Mouse (Mus musculus) embryonic facial prominence, embryonic 15.5 days (tissue): ENCODE measurements around the gene Brpf1. TPM values are rescaled to one million over a fixed set of nuclear protein-coding genes. Genes with fewer than 3 reads are reported as not detected.

Source experiments
- ATAC-seq: fragments of 200-750 bp; cut with Nextera tagmentation; 2 replicates; pipeline ENCODE4 v1.8.0; 2017; ENCODE audit warnings: low read depth, moderate TSS enrichment; ENCODE audit not compliant: insufficient number of reproducible peaks, low FRiP score, low TSS enrichment
- H3K27ac ChIP-seq: fragments of 300-500 bp; sonication (generic); replicated peaks from 2 replicates; pipeline ENCODE4 v1.5.1; 2015; ENCODE audit warnings: mild to moderate bottlenecking, inconsistent platforms
- H3K27me3 ChIP-seq: fragments of 300-500 bp; sonication (generic); 2 replicates; pipeline ENCODE4 v1.6.1; 2015; ENCODE audit warnings: inconsistent platforms
- H3K36me3 ChIP-seq: fragments of 300-500 bp; sonication (generic); 2 replicates; pipeline ENCODE4 v1.6.1; 2015; ENCODE audit warnings: mild to moderate bottlenecking, inconsistent platforms
- H3K4me1 ChIP-seq: fragments of 300-500 bp; sonication (generic); 2 replicates; pipeline ENCODE4 v1.6.1; 2015; ENCODE audit warnings: inconsistent platforms
- H3K4me2 ChIP-seq: fragments of 300-500 bp; sonication (generic); replicated peaks from 2 replicates; pipeline ENCODE4 v1.6.1; 2015; ENCODE audit warnings: mild to moderate bottlenecking, inconsistent platforms
- H3K4me3 ChIP-seq: fragments of 300-500 bp; sonication (generic); replicated peaks from 2 replicates; pipeline ENCODE4 v1.5.1; 2015; ENCODE audit warnings: mild to moderate bottlenecking, inconsistent platforms
- H3K9ac ChIP-seq: fragments of 300-500 bp; sonication (generic); 2 replicates; pipeline ENCODE4 v1.6.1; 2015; ENCODE audit warnings: inconsistent platforms
- H3K9me3 ChIP-seq: fragments of 300-500 bp; sonication (generic); replicated peaks from 2 replicates; pipeline ENCODE4 v1.6.1; 2016; ENCODE audit warnings: inconsistent platforms
- WGBS: fragments of 180-500 bp; shearing (Covaris S2); methylation state at CpG from one replicate; pipeline ENCODE4 v1.1.7; 2015; 5-methylcytosine and 5-hydroxymethylcytosine counted together
- polyA plus RNA-seq: library from polyadenylated mRNA; unstranded; fragments of >200 nt; fragmentation: Nextera tagmentation; extraction: Ambion mirVana; gene quantifications from 2 replicates; pipeline ENCODE4 v1.2.1, GENCODE M21; 2015

Gene Brpf1
- polyA plus RNA-seq, 1 experiment from 2014 or later: 22.9 TPM

DNA sequence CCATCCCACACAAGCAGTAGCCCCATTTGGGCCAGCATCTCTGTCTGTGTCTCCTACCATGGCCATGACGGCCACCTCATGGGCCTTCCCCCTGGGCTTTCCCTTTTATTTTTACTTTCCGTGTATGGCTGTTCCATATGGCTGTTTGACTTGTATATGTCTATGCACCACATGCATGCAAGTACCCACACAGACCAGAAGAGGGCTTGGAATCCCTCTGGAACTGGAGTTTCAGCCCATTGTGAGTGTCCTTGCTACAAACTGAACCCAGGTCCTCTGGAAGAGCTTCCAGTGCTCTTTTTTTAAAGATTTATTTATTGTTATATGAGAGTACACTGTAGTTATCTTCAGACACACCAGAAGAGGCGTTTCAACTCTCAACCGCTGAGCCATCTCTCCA, 54.5 kb downstream of the Brpf1 start:
- Histone ChIP-seq H3K27me3 (no peaks in the 10 kb centered on the region), H3K36me3 (0 out of 2 replicates have a peak, but pooled peaks cover 5% of the 10 kb centered on the region), H3K9ac (no peak overlapping the region), H3K4me2 (no peak overlapping the region), H3K4me3 (no peak overlapping the region), H3K27ac (no peak overlapping the region), H3K4me1 (no peaks in the 10 kb centered on the region), H3K9me3 (no peaks in the 10 kb centered on the region)
- WGBS: 75% methylated on average over 4 of the region's 4 CpGs
- ATAC-seq: no peak

DNA sequence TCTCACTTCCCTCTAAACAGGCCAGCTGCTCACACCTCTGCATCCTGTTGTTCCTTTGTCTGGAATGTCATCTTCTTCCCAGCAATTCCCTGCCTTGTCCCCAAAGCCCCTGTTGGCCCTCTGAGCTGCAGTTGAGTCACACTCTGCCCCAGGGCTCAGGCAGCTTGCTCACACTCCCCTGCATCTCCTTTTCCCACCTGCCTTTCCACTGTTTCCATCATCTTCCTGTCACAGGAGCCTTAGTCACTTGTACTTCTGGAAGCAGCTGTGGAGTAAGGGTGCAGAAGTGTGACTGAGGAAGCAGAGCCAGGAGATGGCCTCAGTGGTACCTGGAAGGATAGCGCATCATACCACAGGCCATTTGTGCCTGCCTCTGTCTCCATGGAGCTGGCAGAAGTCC, 55.3 kb downstream of the Brpf1 start:
- WGBS: 92% methylated on average over 1 of the region's 1 CpGs
- H3K36me3 ChIP-seq: 0 out of 2 replicates have a peak, but pooled peaks cover 12% of the 10 kb centered on the region
- H3K27ac ChIP-seq: no peak overlapping the region
- H3K9ac ChIP-seq: no peak overlapping the region
- H3K9me3 ChIP-seq: no peaks in the 10 kb centered on the region
- no peak for ATAC-seq
- H3K4me3 ChIP-seq: no peak overlapping the region
- no peaks in the 10 kb centered on the region for H3K27me3 ChIP-seq
- H3K4me2 ChIP-seq: no peak overlapping the region
- no peaks in the 10 kb centered on the region for H3K4me1 ChIP-seq

DNA sequence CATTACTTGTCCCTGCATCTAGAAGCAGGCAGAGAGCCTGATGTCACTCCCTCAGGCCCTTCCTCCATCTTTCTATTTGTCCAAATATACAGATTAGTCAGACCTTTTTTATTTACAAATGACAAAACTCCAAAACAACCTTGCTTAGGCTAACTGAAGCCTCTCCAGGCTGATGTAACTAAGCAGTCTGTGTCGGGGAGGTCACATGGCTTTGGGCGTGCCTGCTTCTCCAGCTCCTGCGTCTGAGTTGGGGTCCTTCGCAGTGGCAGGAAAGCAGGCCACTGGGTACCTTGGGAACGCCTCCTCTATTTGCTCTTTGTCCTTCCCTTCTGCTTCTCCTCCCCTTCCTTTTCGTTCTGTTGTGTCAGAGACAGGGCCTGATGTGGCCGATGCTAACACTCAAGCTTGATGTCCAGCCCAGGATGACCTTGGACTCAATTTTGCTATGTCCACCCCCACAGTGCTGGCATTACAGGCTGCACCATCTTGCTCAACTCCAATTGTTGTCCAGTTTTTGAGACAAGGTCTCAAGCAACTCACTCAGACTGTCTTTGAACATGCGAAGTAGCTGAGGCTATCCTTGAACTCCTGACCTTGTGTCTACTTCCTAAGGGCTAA, 57.7 kb downstream of the Brpf1 start:
- Histone ChIP-seq H3K9me3 (no peaks in the 10 kb centered on the region), H3K4me1 (no peaks in the 10 kb centered on the region), H3K27me3 (no peaks in the 10 kb centered on the region), H3K4me2 (no peak overlapping the region), H3K9ac (no peak overlapping the region), H3K4me3 (no peak overlapping the region), H3K27ac (no peak overlapping the region), H3K36me3 (peaks cover 31% of the 10 kb centered on the region)
- WGBS: 65% methylated on average over 8 of the region's 8 CpGs
- no peak for ATAC-seq

DNA sequence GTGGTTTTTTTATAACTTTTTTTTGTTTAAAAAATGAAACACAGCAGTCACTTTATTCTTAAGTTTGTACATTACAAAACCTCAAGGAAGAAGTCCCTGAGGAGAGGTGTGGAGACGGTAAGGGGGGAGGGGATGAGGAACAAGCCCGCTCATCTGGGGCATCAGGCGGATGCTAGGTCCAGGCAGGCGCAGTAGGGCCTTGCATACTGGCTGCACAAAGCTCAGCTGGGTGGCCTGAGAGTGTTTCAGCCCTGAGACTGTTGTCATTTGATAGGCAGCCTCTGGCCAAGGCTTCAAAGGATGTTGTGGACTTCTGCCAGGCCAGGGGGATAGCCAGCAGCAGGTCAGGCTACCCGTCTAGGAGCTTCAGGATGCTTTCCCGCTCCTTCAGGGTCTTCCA, 59.7 kb downstream of the Brpf1 start:
- no peak overlapping the region for H3K9ac ChIP-seq
- H3K27me3 ChIP-seq: no peaks in the 10 kb centered on the region
- no peak overlapping the region for H3K27ac ChIP-seq
- peaks cover 51% of the 10 kb centered on the region for H3K36me3 ChIP-seq
- no peak overlapping the region for H3K4me2 ChIP-seq
- no peak overlapping the region for H3K4me3 ChIP-seq
- H3K9me3 ChIP-seq: no peaks in the 10 kb centered on the region
- ATAC-seq: no peak
- 87% methylated on average over 6 of the region's 6 CpGs for WGBS
- H3K4me1 ChIP-seq: no peaks in the 10 kb centered on the region

DNA sequence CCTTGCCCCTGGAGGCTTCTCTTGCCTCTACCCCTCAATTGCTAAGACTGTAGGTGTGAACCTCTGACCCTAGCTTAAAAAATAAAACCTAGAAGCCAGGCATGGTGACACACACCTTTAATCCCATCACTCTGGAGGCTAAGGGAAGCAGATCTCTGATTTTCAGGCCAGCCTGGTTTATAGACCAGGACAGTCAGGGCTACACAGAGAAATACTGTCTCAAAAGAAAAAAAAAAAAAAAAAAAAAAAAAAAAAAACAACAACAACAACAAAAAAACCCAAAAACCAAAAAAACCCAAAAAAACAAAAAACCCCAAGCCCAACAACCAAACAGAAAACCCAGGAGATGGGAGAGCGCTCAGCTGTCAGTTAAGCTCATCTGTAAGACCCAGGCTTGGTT, 60.6 kb downstream of the Brpf1 start:
- no peak for ATAC-seq
- Histone ChIP-seq H3K27ac (no peak overlapping the region), H3K9ac (no peak overlapping the region), H3K27me3 (no peaks in the 10 kb centered on the region), H3K4me3 (no peak overlapping the region), H3K4me2 (no peak overlapping the region), H3K36me3 (peaks cover 58% of the 10 kb centered on the region), H3K9me3 (no peaks in the 10 kb centered on the region), H3K4me1 (no peaks in the 10 kb centered on the region)
- 96% methylated on average over 1 of the region's 1 CpGs for WGBS

DNA sequence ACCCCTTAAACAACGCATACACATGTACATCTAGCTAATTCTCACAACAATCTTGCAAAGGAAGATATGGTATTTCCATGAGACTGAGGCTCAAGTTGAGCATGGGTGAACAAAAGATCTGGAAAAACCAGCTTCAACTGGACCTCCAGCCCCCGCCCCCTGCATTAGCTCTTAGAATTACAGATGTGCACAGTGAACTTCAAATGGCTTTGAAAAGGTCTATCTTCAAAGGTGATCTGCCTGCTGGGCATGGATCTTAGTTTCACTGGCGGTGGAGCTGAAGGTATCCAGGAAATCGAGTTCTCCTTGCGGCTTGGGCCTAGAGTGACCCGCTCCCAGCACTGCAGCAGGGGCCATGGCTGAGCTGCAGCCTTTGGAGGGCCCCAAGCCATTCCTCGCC, 61.2 kb downstream of the Brpf1 start:
- Histone ChIP-seq H3K36me3 (peaks cover 62% of the 10 kb centered on the region), H3K27ac (no peak overlapping the region), H3K4me3 (no peak overlapping the region), H3K27me3 (no peaks in the 10 kb centered on the region), H3K9ac (no peak overlapping the region), H3K4me2 (no peak overlapping the region), H3K9me3 (no peaks in the 10 kb centered on the region), H3K4me1 (no peaks in the 10 kb centered on the region)
- no peak for ATAC-seq
- 79% methylated on average over 7 of the region's 7 CpGs for WGBS

GRCm38 (mm10) chr6:113368577-113368976, 61.6 kb downstream of the Brpf1 start:
- ATAC-seq: no peak
- WGBS: 77% methylated on average over 5 of the region's 5 CpGs
- no peaks in the 10 kb centered on the region for H3K9me3 ChIP-seq
- H3K27me3 ChIP-seq: no peaks in the 10 kb centered on the region
- no peak overlapping the region for H3K27ac ChIP-seq
- no peak overlapping the region for H3K4me2 ChIP-seq
- H3K9ac ChIP-seq: no peak overlapping the region; the same call in 1 of the 2 replicates
- H3K4me3 ChIP-seq: no peak overlapping the region
- peaks cover 67% of the 10 kb centered on the region for H3K36me3 ChIP-seq
- H3K4me1 ChIP-seq: no peaks in the 10 kb centered on the region

DNA sequence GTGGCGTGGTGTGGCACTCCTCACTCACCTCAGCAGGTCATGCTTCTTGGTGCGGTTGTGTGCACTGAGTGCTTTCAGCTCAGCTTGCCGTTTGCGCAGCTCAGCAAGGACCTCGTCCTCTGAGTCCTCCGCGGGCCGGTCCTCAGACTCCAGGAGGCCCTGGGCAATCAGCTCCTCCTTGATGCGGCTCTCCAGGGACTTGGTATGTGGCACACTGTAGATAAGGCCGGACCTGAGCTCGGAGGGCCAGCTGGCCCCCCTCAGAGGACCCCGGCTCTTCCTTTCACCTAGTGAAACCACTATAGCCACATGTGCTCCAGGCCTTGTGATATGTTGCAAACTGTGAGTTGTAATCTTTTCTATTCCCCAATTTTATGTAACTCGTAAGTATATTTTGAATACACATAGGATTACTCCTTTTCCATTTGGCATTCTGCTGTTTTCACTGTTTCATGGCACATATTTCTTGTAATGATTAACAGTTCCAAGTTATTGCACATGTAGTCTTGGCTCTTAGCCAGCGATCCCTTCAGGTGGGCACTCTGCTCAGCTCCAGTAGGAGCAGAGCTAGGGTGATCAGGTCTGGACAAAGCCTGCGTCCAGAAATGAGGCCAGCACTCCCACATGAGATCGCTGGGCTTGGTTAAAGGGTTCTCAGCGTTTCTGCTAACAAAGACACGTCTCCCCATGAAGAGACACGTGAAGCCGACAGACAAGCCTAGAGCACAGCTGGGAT, 63.4 kb downstream of the Brpf1 start:
- ATAC-seq: no peak
- Histone ChIP-seq H3K4me2 (no peak overlapping the region), H3K4me1 (no peaks in the 10 kb centered on the region), H3K9me3 (no peaks in the 10 kb centered on the region), H3K27ac (no peak overlapping the region), H3K4me3 (no peak overlapping the region), H3K27me3 (no peaks in the 10 kb centered on the region), H3K9ac (no peak overlapping the region), H3K36me3 (peaks cover 83% of the 10 kb centered on the region)
- 92% methylated on average over 20 of the region's 20 CpGs for WGBS

- no peak overlapping the region for H3K4me2 ChIP-seq
- no peak overlapping the region for H3K9ac ChIP-seq
- no peaks in the 10 kb centered on the region for H3K27me3 ChIP-seq
- 88% methylated on average over 4 of the region's 4 CpGs for WGBS
- peaks cover 9% of the 10 kb centered on the region; the same call in 1 of the 2 replicates for H3K4me1 ChIP-seq
- H3K27ac ChIP-seq: no peak overlapping the region
- no peaks in the 10 kb centered on the region for H3K9me3 ChIP-seq
- H3K36me3 ChIP-seq: peaks cover 68% of the 10 kb centered on the region
- no peak for ATAC-seq
- no peak overlapping the region for H3K4me3 ChIP-seq
These were observed 66.6 kb downstream of the Brpf1 start for GRCm38 (mm10) chr6:113373491-113373890.

Other genes starting within 250 kb of the Brpf1 start
- gene Setd5, start 229.8 kb upstream of the Brpf1 start, polyA plus RNA-seq: 81.1 and 84.7 TPM in 2 replicates
- 1.5 and 1.9 TPM in 2 replicates for gene Lhfpl4, start 111.8 kb upstream of the Brpf1 start, polyA plus RNA-seq
- gene Mtmr14, start 69.3 kb upstream of the Brpf1 start, polyA plus RNA-seq: 32.3 and 35.6 TPM in 2 replicates
- 0.21 and 1.1 TPM in 2 replicates for gene Cpne9, start 24.8 kb upstream of the Brpf1 start, polyA plus RNA-seq
- gene Ogg1, start 19.8 kb downstream of the Brpf1 start, polyA plus RNA-seq: 12.5 and 13.6 TPM in 2 replicates
- 100 and 101 TPM in 2 replicates for gene Camk1, start 36.8 kb downstream of the Brpf1 start, polyA plus RNA-seq
- gene Tada3, start 70.7 kb downstream of the Brpf1 start, polyA plus RNA-seq: 51.0 and 54.2 TPM in 2 replicates
- gene Arpc4, start 71.0 kb downstream of the Brpf1 start, polyA plus RNA-seq: 381 and 384 TPM in 2 replicates
- gene Ttll3, start 82.1 kb downstream of the Brpf1 start, polyA plus RNA-seq: 7.7 and 10.7 TPM in 2 replicates
- gene Rpusd3, start 112.2 kb downstream of the Brpf1 start, polyA plus RNA-seq: 16.7 and 19.7 TPM in 2 replicates
- not detected in 2 replicates for gene Cidec, start 128.6 kb downstream of the Brpf1 start, polyA plus RNA-seq
- 81.4 and 84.8 TPM in 2 replicates for gene Jagn1, start 135.4 kb downstream of the Brpf1 start, polyA plus RNA-seq
- 11.7 and 12.2 TPM in 2 replicates for gene Il17re, start 151.3 kb downstream of the Brpf1 start, polyA plus RNA-seq
- 34.3 and 37.5 TPM in 2 replicates for gene Il17rc, start 164.3 kb downstream of the Brpf1 start, polyA plus RNA-seq
- 21.5 and 22.5 TPM in 2 replicates for gene Creld1, start 176.2 kb downstream of the Brpf1 start, polyA plus RNA-seq
- gene Prrt3, start 194.8 kb downstream of the Brpf1 start, polyA plus RNA-seq: 1.6 and 2.0 TPM in 2 replicates
- gene Emc3, start 224.5 kb downstream of the Brpf1 start, polyA plus RNA-seq: 101 and 103 TPM in 2 replicates
- gene Fancd2, start 224.5 kb downstream of the Brpf1 start, polyA plus RNA-seq: 6.6 and 6.9 TPM in 2 replicates